Mouse (Mus musculus): ENCODE measurements around the gene Itk. TPM values are rescaled to one million over a fixed set of nuclear protein-coding genes. Genes with fewer than 3 reads are reported as not detected.

The Itk gene
- polyA plus RNA-seq, 1 experiment from 2014 or later = not detected

GRCm38 (mm10) chr11:46313851-46314250 is 75.5 kb downstream of the Itk start:
- Histone ChIP-seq H3K27me3 (ENCODE audit: control insufficient read depth, insufficient read depth, low read length) (peaks cover 3% of the 10 kb centered on the region; the same call in 1 of the 2 replicates), H3K9me3 (ENCODE audit: control insufficient read depth, low read length) (no peaks in the 10 kb centered on the region), H3K27ac (ENCODE audit: low read depth, low read length) (no peak overlapping the region), H3K36me3 (ENCODE audit: control insufficient read depth, insufficient read depth, low read length) (no peaks in the 10 kb centered on the region), H3K4me3 (ENCODE audit: low read depth, low read length) (no peak overlapping the region), H3K4me2 (ENCODE audit: low read depth, low read length) (no peak overlapping the region), H3K9ac (replicated peaks; ENCODE audit: low read depth, low read length) (no peak overlapping the region), H3K4me1 (ENCODE audit: control insufficient read depth, insufficient read depth, low read length) (peaks cover 18% of the 10 kb centered on the region)
- 82% methylated on average over 6 of the region's 6 CpGs for WGBS
- ATAC-seq (ENCODE audit: low read depth) = no peak

GRCm38 (mm10) chr11:46312523-46313035 is 76.7 kb downstream of the Itk start, which contains the start of gene Cyfip2:
Cyfip2 (minus strand) TSS chr11:46312859.
- Histone ChIP-seq H3K27ac (ENCODE audit: low read depth, low read length) (peak within 1 kb of the TSS; percentile 87), H3K4me3 (ENCODE audit: low read depth, low read length) (peak within 1 kb of the TSS; percentile 97), H3K36me3 (ENCODE audit: control insufficient read depth, insufficient read depth, low read length) (no peaks in the 10 kb centered on the region), H3K9me3 (ENCODE audit: control insufficient read depth, low read length) (no peaks in the 10 kb centered on the region), H3K27me3 (ENCODE audit: control insufficient read depth, insufficient read depth, low read length) (peaks cover 3% of the 10 kb centered on the region; the same call in 1 of the 2 replicates), H3K4me2 (ENCODE audit: low read depth, low read length) (peak within 1 kb of the TSS; percentile 92), H3K4me1 (ENCODE audit: control insufficient read depth, insufficient read depth, low read length) (peaks cover 19% of the 10 kb centered on the region), H3K9ac (replicated peaks; ENCODE audit: low read depth, low read length) (peak within 1 kb of the TSS; percentile 93)
- WGBS = 3% methylated on average over 14 of the region's 14 CpGs
- ATAC-seq (ENCODE audit: low read depth) = peak; percentile 13; the same call in 1 of the 2 replicates

- H3K4me1 ChIP-seq (ENCODE audit: control insufficient read depth, insufficient read depth, low read length) = peaks cover 19% of the 10 kb centered on the region
- H3K27me3 ChIP-seq (ENCODE audit: control insufficient read depth, insufficient read depth, low read length) = peaks cover 3% of the 10 kb centered on the region; the same call in 1 of the 2 replicates
- peak overlapping the region; percentile 87 for H3K27ac ChIP-seq (ENCODE audit: low read depth, low read length)
- peak; percentile 88 for ATAC-seq (ENCODE audit: low read depth)
- peak overlapping the region; percentile 97 for H3K4me3 ChIP-seq (ENCODE audit: low read depth, low read length)
- no peaks in the 10 kb centered on the region for H3K36me3 ChIP-seq (ENCODE audit: control insufficient read depth, insufficient read depth, low read length)
- WGBS = under 1% methylated on average over 64 of the region's 71 CpGs
- H3K4me2 ChIP-seq (ENCODE audit: low read depth, low read length) = peak overlapping the region; percentile 92
- no peaks in the 10 kb centered on the region for H3K9me3 ChIP-seq (ENCODE audit: control insufficient read depth, low read length)
- H3K9ac ChIP-seq (replicated peaks; ENCODE audit: low read depth, low read length) = peak overlapping the region; percentile 93
These were observed 77.4 kb downstream of the Itk start for GRCm38 (mm10) chr11:46311703-46312522.

- 5% methylated on average over 14 of the region's 14 CpGs for WGBS
- Histone ChIP-seq H3K27ac (ENCODE audit: low read depth, low read length) (peak overlapping the region; percentile 87), H3K9ac (replicated peaks; ENCODE audit: low read depth, low read length) (peak overlapping the region; percentile 93), H3K4me3 (ENCODE audit: low read depth, low read length) (peak overlapping the region; percentile 97), H3K9me3 (ENCODE audit: control insufficient read depth, low read length) (no peaks in the 10 kb centered on the region), H3K4me2 (ENCODE audit: low read depth, low read length) (peak overlapping the region; percentile 92), H3K27me3 (ENCODE audit: control insufficient read depth, insufficient read depth, low read length) (peaks cover 3% of the 10 kb centered on the region; the same call in 1 of the 2 replicates), H3K4me1 (ENCODE audit: control insufficient read depth, insufficient read depth, low read length) (peaks cover 19% of the 10 kb centered on the region), H3K36me3 (ENCODE audit: control insufficient read depth, insufficient read depth, low read length) (no peaks in the 10 kb centered on the region)
- ATAC-seq (ENCODE audit: low read depth) = peak; percentile 3
These were observed 78.1 kb downstream of the Itk start for GRCm38 (mm10) chr11:46311181-46311702.

GRCm38 (mm10) chr11:46310647-46311063 is 78.7 kb downstream of the Itk start:
- Histone ChIP-seq H3K27ac (ENCODE audit: low read depth, low read length) (peak overlapping the region; percentile 46; the same call in 1 of the 2 replicates), H3K9me3 (ENCODE audit: control insufficient read depth, low read length) (no peaks in the 10 kb centered on the region), H3K9ac (replicated peaks; ENCODE audit: low read depth, low read length) (peak overlapping the region; percentile 93), H3K4me2 (ENCODE audit: low read depth, low read length) (peak overlapping the region; percentile 92), H3K36me3 (ENCODE audit: control insufficient read depth, insufficient read depth, low read length) (no peaks in the 10 kb centered on the region), H3K4me3 (ENCODE audit: low read depth, low read length) (peak overlapping the region; percentile 97), H3K4me1 (ENCODE audit: control insufficient read depth, insufficient read depth, low read length) (peaks cover 19% of the 10 kb centered on the region), H3K27me3 (ENCODE audit: control insufficient read depth, insufficient read depth, low read length) (peaks cover 3% of the 10 kb centered on the region; the same call in 1 of the 2 replicates)
- peak; percentile 1; the same call in 1 of the 2 replicates for ATAC-seq (ENCODE audit: low read depth)
- 38% methylated on average over 5 of the region's 5 CpGs for WGBS

- peak overlapping the region; percentile 92 for H3K4me2 ChIP-seq (ENCODE audit: low read depth, low read length)
- 16% methylated on average over 10 of the region's 10 CpGs for WGBS
- peak overlapping the region; percentile 34; the same call in 1 of the 2 replicates for H3K9ac ChIP-seq (replicated peaks; ENCODE audit: low read depth, low read length)
- peaks cover 3% of the 10 kb centered on the region; the same call in 1 of the 2 replicates for H3K27me3 ChIP-seq (ENCODE audit: control insufficient read depth, insufficient read depth, low read length)
- peaks cover 21% of the 10 kb centered on the region for H3K4me1 ChIP-seq (ENCODE audit: control insufficient read depth, insufficient read depth, low read length)
- H3K36me3 ChIP-seq (ENCODE audit: control insufficient read depth, insufficient read depth, low read length) = no peaks in the 10 kb centered on the region
- H3K27ac ChIP-seq (ENCODE audit: low read depth, low read length) = peak overlapping the region; percentile 46
- no peaks in the 10 kb centered on the region for H3K9me3 ChIP-seq (ENCODE audit: control insufficient read depth, low read length)
- peak overlapping the region; percentile 97 for H3K4me3 ChIP-seq (ENCODE audit: low read depth, low read length)
- peak; percentile 25; the same call in 1 of the 2 replicates for ATAC-seq (ENCODE audit: low read depth)
These were observed 79.3 kb downstream of the Itk start for GRCm38 (mm10) chr11:46309808-46310555.

GRCm38 (mm10) chr11:46309111-46309741 is 80.1 kb downstream of the Itk start:
- H3K27me3 ChIP-seq (ENCODE audit: control insufficient read depth, insufficient read depth, low read length) = peaks cover 3% of the 10 kb centered on the region; the same call in 1 of the 2 replicates
- 71% methylated on average over 20 of the region's 20 CpGs for WGBS
- no peaks in the 10 kb centered on the region for H3K36me3 ChIP-seq (ENCODE audit: control insufficient read depth, insufficient read depth, low read length)
- H3K4me3 ChIP-seq (ENCODE audit: low read depth, low read length) = peak overlapping the region; percentile 97; the same call in 1 of the 2 replicates
- peak overlapping the region; percentile 52; the same call in 1 of the 2 replicates for H3K27ac ChIP-seq (ENCODE audit: low read depth, low read length)
- peaks cover 21% of the 10 kb centered on the region for H3K4me1 ChIP-seq (ENCODE audit: control insufficient read depth, insufficient read depth, low read length)
- ATAC-seq (ENCODE audit: low read depth) = no peak
- H3K9me3 ChIP-seq (ENCODE audit: control insufficient read depth, low read length) = no peaks in the 10 kb centered on the region
- peak overlapping the region; percentile 92 for H3K4me2 ChIP-seq (ENCODE audit: low read depth, low read length)
- H3K9ac ChIP-seq (replicated peaks; ENCODE audit: low read depth, low read length) = no peak overlapping the region

- peaks cover 3% of the 10 kb centered on the region; the same call in 1 of the 2 replicates for H3K27me3 ChIP-seq (ENCODE audit: control insufficient read depth, insufficient read depth, low read length)
- no peak overlapping the region for H3K4me2 ChIP-seq (ENCODE audit: low read depth, low read length)
- peaks cover 21% of the 10 kb centered on the region for H3K4me1 ChIP-seq (ENCODE audit: control insufficient read depth, insufficient read depth, low read length)
- H3K9me3 ChIP-seq (ENCODE audit: control insufficient read depth, low read length) = no peaks in the 10 kb centered on the region
- H3K27ac ChIP-seq (ENCODE audit: low read depth, low read length) = no peak overlapping the region
- no peak overlapping the region for H3K9ac ChIP-seq (replicated peaks; ENCODE audit: low read depth, low read length)
- H3K36me3 ChIP-seq (ENCODE audit: control insufficient read depth, insufficient read depth, low read length) = no peaks in the 10 kb centered on the region
- no peak for ATAC-seq (ENCODE audit: low read depth)
- H3K4me3 ChIP-seq (ENCODE audit: low read depth, low read length) = no peak overlapping the region
- 83% methylated on average over 11 of the region's 11 CpGs for WGBS
These were observed 80.9 kb downstream of the Itk start for GRCm38 (mm10) chr11:46308271-46308974.

Measured in neural tube, embryonic 14.5 days (tissue).